Mouse (Mus musculus) heart, embryonic 11.5 days (tissue): ENCODE results near the gene Kmt2d. TPM values are rescaled to one million over a fixed set of nuclear protein-coding genes. Genes with fewer than 3 reads are reported as not detected.

Experiments used
- ATAC-seq: fragments of 200-750 bp; cut with Nextera tagmentation; replicated peaks from 2 replicates; pipeline ENCODE4 v1.8.0; 2017; ENCODE audit warnings: moderate library complexity; ENCODE audit not compliant: insufficient number of reproducible peaks, low FRiP score, low TSS enrichment
- H3K27ac ChIP-seq: fragments of 300-500 bp; sonication (generic); 2 replicates; pipeline ENCODE4 v1.5.1; 2014; ENCODE audit warnings: mild to moderate bottlenecking, low read depth, low read length
- H3K27me3 ChIP-seq: fragments of 300-500 bp; sonication (generic); 2 replicates; pipeline ENCODE4 v1.6.1; 2014; ENCODE audit warnings: mild to moderate bottlenecking, low read length, mixed read lengths; ENCODE audit not compliant: control insufficient read depth, insufficient read depth
- H3K36me3 ChIP-seq: fragments of 300-500 bp; sonication (generic); 2 replicates; pipeline ENCODE4 v1.6.1; 2014; ENCODE audit warnings: mild to moderate bottlenecking, low read length, moderate library complexity, mixed read lengths; ENCODE audit not compliant: control insufficient read depth, insufficient read depth
- H3K4me1 ChIP-seq: fragments of 300-500 bp; sonication (generic); 2 replicates; pipeline ENCODE4 v1.6.1; 2014; ENCODE audit warnings: low read length; ENCODE audit not compliant: control insufficient read depth, insufficient read depth
- H3K4me2 ChIP-seq: fragments of 300-500 bp; sonication (generic); 2 replicates; pipeline ENCODE4 v1.6.1; 2014; ENCODE audit warnings: mild to moderate bottlenecking, moderate library complexity
- H3K4me3 ChIP-seq: fragments of 300-500 bp; sonication (generic); 2 replicates; pipeline ENCODE4 v1.5.1; 2014; ENCODE audit warnings: low read depth, low read length
- H3K9ac ChIP-seq: fragments of 300-500 bp; sonication (generic); 2 replicates; pipeline ENCODE4 v1.6.1; 2014; ENCODE audit warnings: mild to moderate bottlenecking, low read depth, low read length, moderate library complexity
- H3K9me3 ChIP-seq: fragments of 300-500 bp; sonication (generic); replicated peaks from 2 replicates; pipeline ENCODE4 v1.6.1; 2016; ENCODE audit warnings: low read length; ENCODE audit not compliant: control insufficient read depth
- WGBS: fragments of 180-500 bp; shearing (Covaris S2); extraction: QIAGEN DNeasy Blood & Tissue Kit; methylation state at CpG from one replicate; pipeline ENCODE4 v1.1.7; 2014; ENCODE audit not compliant: insufficient replicate concordance; 5-methylcytosine and 5-hydroxymethylcytosine counted together
- polyA plus RNA-seq: library from polyadenylated mRNA; unstranded; fragments of >200 nt; fragmentation: Nextera tagmentation; extraction: Ambion mirVana; gene quantifications from 2 replicates; pipeline ENCODE4 v1.2.1, GENCODE M21; 2014

Gene Kmt2d
- polyA plus RNA-seq, 1 experiment from 2014 or later, result 16.1 TPM

DNA sequence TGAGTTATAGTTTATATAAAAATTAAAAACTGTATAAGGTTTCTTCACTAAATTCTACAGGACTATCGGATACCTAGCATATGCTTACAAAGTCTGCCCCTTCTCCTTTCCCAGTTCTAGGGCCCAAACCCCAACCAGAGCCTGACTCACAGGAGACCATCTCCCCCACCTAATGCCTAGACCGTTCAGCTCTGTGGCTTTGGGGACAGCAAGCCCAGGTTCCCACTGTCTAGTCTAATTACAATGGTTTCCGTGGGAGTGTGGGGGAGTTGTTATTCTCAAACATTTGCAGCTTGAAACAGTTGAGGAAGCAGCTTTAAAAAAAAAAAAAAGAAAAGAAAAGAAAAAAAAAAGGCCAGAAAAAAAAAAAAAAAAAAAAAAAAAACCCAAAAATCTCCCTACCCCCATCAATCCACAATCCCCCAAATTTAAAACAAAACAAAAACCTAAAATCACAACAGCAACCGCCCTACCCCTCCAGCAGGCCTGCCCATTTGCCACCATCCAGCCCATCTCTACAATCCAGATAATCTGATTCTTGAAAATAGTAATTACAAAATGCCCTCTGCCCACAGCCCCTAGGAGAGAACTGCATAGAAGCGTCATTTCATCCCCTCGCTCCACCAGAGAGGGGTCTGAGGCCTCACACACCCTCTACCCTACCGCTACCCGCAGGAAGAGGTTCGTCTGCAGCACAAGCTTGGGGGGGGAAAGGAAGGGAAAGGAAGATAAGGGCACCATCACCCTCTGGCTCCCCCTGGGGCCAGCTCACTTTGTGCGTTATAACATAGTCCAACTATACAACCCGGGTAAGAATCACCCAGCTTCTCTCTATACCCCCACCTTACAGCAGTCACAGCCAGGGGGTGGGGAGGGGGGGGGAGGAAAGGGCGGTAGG, 38.6 kb downstream of the Kmt2d start:
- Histone ChIP-seq H3K27me3 (no peaks in the 10 kb centered on the region), H3K4me3 (no peak overlapping the region), H3K4me2 (peak overlapping the region; percentile 70), H3K9me3 (no peaks in the 10 kb centered on the region), H3K36me3 (peaks cover 41% of the 10 kb centered on the region), H3K27ac (peak overlapping the region; percentile 99), H3K9ac (peak overlapping the region; percentile 24; the same call in 1 of the 2 replicates), H3K4me1 (peaks cover 33% of the 10 kb centered on the region)
- ATAC-seq, result 0 out of 2 replicates have a peak, but pooled peaks have one; percentile 7
- 42% methylated on average over 12 of the region's 12 CpGs for WGBS

DNA sequence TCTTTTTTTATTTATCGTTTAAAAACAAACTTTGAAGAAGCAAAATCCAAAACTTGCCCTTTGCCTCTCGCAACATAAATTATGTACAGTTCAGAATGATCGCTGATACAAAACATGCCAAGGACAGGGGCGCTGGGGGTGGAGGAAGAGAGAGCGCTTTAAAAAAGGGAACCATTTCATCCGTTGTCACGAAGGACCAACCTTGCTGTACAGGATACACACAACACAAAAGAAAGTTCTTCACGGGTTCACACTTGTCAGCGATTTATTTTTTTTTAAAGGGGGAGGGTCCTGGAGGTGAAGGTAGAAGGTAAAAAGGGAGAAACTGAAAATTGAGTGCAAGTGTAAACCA, 39.3 kb downstream of the Kmt2d start:
- ATAC-seq, result no peak
- WGBS, result 18% methylated on average over 9 of the region's 9 CpGs
- Histone ChIP-seq H3K4me2 (peak overlapping the region; percentile 70), H3K9me3 (no peaks in the 10 kb centered on the region), H3K27me3 (no peaks in the 10 kb centered on the region), H3K36me3 (peaks cover 33% of the 10 kb centered on the region), H3K4me1 (peaks cover 40% of the 10 kb centered on the region), H3K9ac (peak overlapping the region; percentile 96), H3K27ac (peak overlapping the region; percentile 99), H3K4me3 (peak overlapping the region; percentile 90)

DNA sequence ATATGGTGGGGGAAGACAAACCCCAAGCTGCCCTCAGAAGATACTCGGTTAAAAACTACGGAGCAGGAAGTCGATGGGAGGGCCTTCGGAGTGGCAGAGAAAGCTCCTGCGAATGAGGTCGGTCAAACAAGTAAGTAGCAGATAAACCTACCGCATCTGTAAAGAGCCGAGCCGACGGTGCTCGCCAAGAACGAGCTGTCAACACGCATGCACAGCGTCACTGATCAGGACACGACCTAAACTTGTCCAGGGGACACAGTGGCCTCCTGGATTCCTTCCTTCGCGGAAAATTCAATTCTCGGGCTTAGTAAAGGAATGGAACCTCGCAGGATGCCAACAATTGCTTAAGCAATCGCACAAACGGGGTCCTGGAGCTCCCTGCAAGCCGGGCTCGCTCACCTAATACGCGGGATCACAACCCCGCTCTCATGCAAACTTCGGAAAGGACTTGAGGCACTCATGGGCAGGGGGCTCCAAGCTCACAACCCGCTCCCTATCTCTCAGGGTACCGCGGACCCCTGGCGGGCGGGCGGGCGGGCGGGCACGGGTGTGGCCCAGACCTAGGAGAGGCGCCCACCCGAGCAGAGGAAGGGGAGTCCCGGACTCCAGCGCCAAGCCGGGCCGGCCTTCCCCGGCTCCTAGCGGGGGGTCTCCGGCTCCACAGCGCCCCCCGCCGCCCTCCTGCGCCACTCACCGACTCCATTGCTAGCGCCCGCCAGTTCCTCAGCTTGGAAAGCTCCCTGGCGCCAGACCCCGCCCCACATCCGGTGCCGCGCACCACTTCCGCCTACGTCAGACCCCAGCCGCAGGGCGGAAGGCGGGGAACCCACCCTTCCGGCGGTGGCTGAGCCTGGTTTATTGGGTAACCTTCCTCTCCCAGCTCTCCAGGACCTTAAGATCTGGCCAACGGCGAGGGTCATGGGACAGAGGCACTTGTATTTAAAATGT, 40.0 kb downstream of the Kmt2d start, which contains the start of gene Prkag1:
Gene Prkag1, minus strand, starts transcription at position 786 of the 948 bp plus-strand sequence.
- Histone ChIP-seq H3K4me1 (peaks cover 40% of the 10 kb centered on the region), H3K36me3 (peaks cover 27% of the 10 kb centered on the region), H3K4me2 (peak within 1 kb of the TSS; percentile 70), H3K9ac (peak within 1 kb of the TSS; percentile 96), H3K9me3 (no peaks in the 10 kb centered on the region), H3K27me3 (no peaks in the 10 kb centered on the region), H3K4me3 (peak within 1 kb of the TSS; percentile 90), H3K27ac (peak within 1 kb of the TSS; percentile 99)
- under 1% methylated on average over 61 of the region's 66 CpGs for WGBS
- peak; percentile 92 for ATAC-seq

- peaks cover 13% of the 10 kb centered on the region; the same call in 1 of the 2 replicates for H3K36me3 ChIP-seq
- peaks cover 26% of the 10 kb centered on the region for H3K4me1 ChIP-seq
- no peaks in the 10 kb centered on the region for H3K27me3 ChIP-seq
- 62% methylated on average over 7 of the region's 7 CpGs for WGBS
- no peaks in the 10 kb centered on the region for H3K9me3 ChIP-seq
- H3K27ac ChIP-seq, result 0 out of 2 replicates have a peak overlapping the region, but pooled peaks have one; percentile 7
- ATAC-seq, result no peak
- no peak overlapping the region for H3K4me3 ChIP-seq
- H3K4me2 ChIP-seq, result no peak overlapping the region; the same call in 1 of the 2 replicates
- no peak overlapping the region for H3K9ac ChIP-seq
Observed at GRCm38 (mm10) chr15:98827611-98828011, 43.4 kb downstream of the Kmt2d start.

DNA sequence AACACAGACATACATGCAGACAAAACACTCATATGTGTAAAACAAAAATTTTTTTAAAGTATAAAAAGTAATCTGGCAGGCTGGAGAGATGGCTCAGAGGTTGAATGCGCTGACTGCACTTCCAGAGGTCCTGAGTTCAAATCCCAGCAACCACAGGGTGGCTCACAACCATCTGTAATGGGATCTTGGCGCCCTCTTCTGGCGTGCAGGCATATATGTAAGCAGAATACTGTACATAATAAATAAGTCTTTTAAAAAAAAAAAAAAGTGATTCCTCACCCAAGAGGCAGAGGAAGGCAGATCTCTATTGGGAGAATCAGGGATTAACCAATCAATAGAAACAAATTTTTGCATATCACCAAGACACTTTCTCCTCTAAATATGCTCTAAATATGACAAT, 47.6 kb downstream of the Kmt2d start:
- Histone ChIP-seq H3K4me2 (no peak overlapping the region), H3K4me3 (no peak overlapping the region), H3K9ac (no peak overlapping the region), H3K4me1 (peaks cover 21% of the 10 kb centered on the region), H3K9me3 (no peaks in the 10 kb centered on the region), H3K27ac (no peak overlapping the region), H3K36me3 (peaks cover 13% of the 10 kb centered on the region), H3K27me3 (no peaks in the 10 kb centered on the region)
- ATAC-seq, result no peak
- WGBS, result 56% methylated on average over 3 of the region's 3 CpGs

GRCm38 (mm10) chr15:98822147-98822546, 48.9 kb downstream of the Kmt2d start:
- no peak for ATAC-seq
- H3K36me3 ChIP-seq, result peaks cover 11% of the 10 kb centered on the region; the same call in 1 of the 2 replicates
- H3K9ac ChIP-seq, result no peak overlapping the region
- H3K27ac ChIP-seq, result no peak overlapping the region
- peaks cover 11% of the 10 kb centered on the region for H3K4me1 ChIP-seq
- no peaks in the 10 kb centered on the region for H3K27me3 ChIP-seq
- H3K9me3 ChIP-seq, result no peaks in the 10 kb centered on the region
- 93% methylated on average over 5 of the region's 5 CpGs for WGBS
- H3K4me2 ChIP-seq, result no peak overlapping the region
- no peak overlapping the region for H3K4me3 ChIP-seq

- WGBS, result 34% methylated on average over 10 of the region's 10 CpGs
- Histone ChIP-seq H3K4me3 (no peak overlapping the region), H3K9me3 (no peaks in the 10 kb centered on the region), H3K9ac (no peak overlapping the region), H3K36me3 (peaks cover 14% of the 10 kb centered on the region; the same call in 1 of the 2 replicates), H3K27ac (no peak overlapping the region), H3K27me3 (no peaks in the 10 kb centered on the region), H3K4me2 (no peak overlapping the region), H3K4me1 (peaks cover 8% of the 10 kb centered on the region)
- ATAC-seq, result no peak
Observed at GRCm38 (mm10) chr15:98821403-98821802, 49.6 kb downstream of the Kmt2d start.

DNA sequence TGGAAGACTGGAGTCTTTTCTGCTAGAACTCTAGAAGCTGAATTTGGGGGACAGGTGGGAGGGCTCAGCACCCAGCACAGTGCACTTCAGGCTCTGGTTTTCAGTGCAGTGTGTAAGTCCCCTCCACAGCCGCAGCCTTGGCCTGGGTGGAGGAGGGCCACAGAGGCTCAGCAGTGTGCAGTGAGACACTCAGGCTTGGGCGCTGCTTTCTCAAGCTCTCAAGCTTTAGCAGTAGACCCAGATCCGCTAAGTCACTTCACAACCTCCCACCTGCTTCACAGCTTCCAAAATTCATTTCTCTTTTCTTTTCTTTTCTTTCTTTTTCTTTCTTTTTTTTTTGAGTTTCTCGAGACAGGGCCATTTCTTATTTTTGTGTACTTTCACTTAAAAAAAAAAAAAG, 50.1 kb downstream of the Kmt2d start:
- H3K4me1 ChIP-seq, result peaks cover 8% of the 10 kb centered on the region
- H3K4me2 ChIP-seq, result no peak overlapping the region
- H3K4me3 ChIP-seq, result no peak overlapping the region
- H3K36me3 ChIP-seq, result peaks cover 14% of the 10 kb centered on the region; the same call in 1 of the 2 replicates
- no peak for ATAC-seq
- WGBS, result 74% methylated on average over 4 of the region's 4 CpGs
- no peaks in the 10 kb centered on the region for H3K9me3 ChIP-seq
- no peak overlapping the region for H3K9ac ChIP-seq
- 0 out of 2 replicates have a peak overlapping the region, but pooled peaks have one; percentile 3 for H3K27ac ChIP-seq
- no peaks in the 10 kb centered on the region for H3K27me3 ChIP-seq
